Mouse (Mus musculus) spleen, adult 12 weeks (tissue): ENCODE results near the gene Pomt1.
A peak's percentile ranks its signal among the peaks of the same experiment; 100 is the strongest.
"Not testable (repeated sequence)": the region's sequence is repeated elsewhere in the genome, so short reads cannot be mapped to it uniquely, and the experiment has no call there.

Source experiments
- DNase-seq: peaks from one replicate; pipeline ENCODE4 v3.0.0; 2022; ENCODE audit warnings: low spot score

The Pomt1 gene

GRCm38 (mm10) chr2:32282727-32283126, 46.3 kb downstream of the Pomt1 start:
- DNase-seq: peak; percentile 32

- no peak for DNase-seq
Observed at GRCm38 (mm10) chr2:32283986-32284385, 47.6 kb downstream of the Pomt1 start.

GRCm38 (mm10) chr2:32287334-32287840, 51.0 kb downstream of the Pomt1 start, which contains the start of gene Golga2:
Gene Golga2, plus strand, starts transcription at chr2:32287384.
- peak; percentile 42 for DNase-seq

GRCm38 (mm10) chr2:32287923-32288367, 51.6 kb downstream of the Pomt1 start, which contains the start of gene Swi5:
Gene Swi5, minus strand, starts transcription at chr2:32288075.
- DNase-seq: peak; percentile 92

GRCm38 (mm10) chr2:32288371-32288931, 52.1 kb downstream of the Pomt1 start:
- DNase-seq: no peak

- DNase-seq: no peak
Observed at GRCm38 (mm10) chr2:32289578-32289977, 53.2 kb downstream of the Pomt1 start.

- no peak for DNase-seq
Observed at GRCm38 (mm10) chr2:32294348-32294747, 58.0 kb downstream of the Pomt1 start.

GRCm38 (mm10) chr2:32295285-32295684, 58.9 kb downstream of the Pomt1 start:
- no peak for DNase-seq

GRCm38 (mm10) chr2:32295842-32296241, 59.5 kb downstream of the Pomt1 start:
- not testable (repeated sequence) for DNase-seq

- DNase-seq: no peak
Observed at GRCm38 (mm10) chr2:32299469-32299868, 63.1 kb downstream of the Pomt1 start.

GRCm38 (mm10) chr2:32302952-32303351, 66.6 kb downstream of the Pomt1 start:
- DNase-seq: no peak

GRCm38 (mm10) chr2:32304145-32304832, 67.9 kb downstream of the Pomt1 start:
- no peak for DNase-seq
